Mouse (Mus musculus) heart, embryonic 14.5 days (tissue): ENCODE results near the gene Sh2d1b1. TPM values are rescaled to one million over a fixed set of nuclear protein-coding genes. Genes with fewer than 3 reads are reported as not detected.
A peak's percentile ranks its signal among the peaks of the same experiment; 100 is the strongest.

ENCODE experiments used
- ATAC-seq: fragments of 200-750 bp; cut with Nextera tagmentation; 2 replicates; pipeline ENCODE4 v1.8.0; 2017; ENCODE audit warnings: low read depth, moderate TSS enrichment; ENCODE audit not compliant: insufficient number of reproducible peaks, insufficient read depth, low FRiP score
- H3K27ac ChIP-seq, 2 experiments: fragments of 200-500 bp in 1 of 2; fragments of 300-500 bp in 1 of 2; sonication (generic) in 1 of 2; replicated peaks in 1 of 2; 2 replicates each; pipeline ENCODE4 v1.5.1; 2012 to 2014; ENCODE audit warnings: low read depth in 2 of 2, low read length in 2 of 2, control low read depth in 1 of 2, mild to moderate bottlenecking in 1 of 2, mixed read lengths in 1 of 2; ENCODE audit not compliant: control insufficient read depth in 1 of 2, insufficient read depth in 1 of 2
- H3K27me3 ChIP-seq: fragments of 300-500 bp; sonication (generic); 2 replicates; pipeline ENCODE4 v1.6.1; 2014; ENCODE audit warnings: mild to moderate bottlenecking, low read length, control low read depth; ENCODE audit not compliant: control insufficient read depth, insufficient read depth
- H3K36me3 ChIP-seq: fragments of 300-500 bp; sonication (generic); 2 replicates; pipeline ENCODE4 v1.6.1; 2014; ENCODE audit warnings: mild to moderate bottlenecking, control low read depth, low read length, mixed read lengths; ENCODE audit not compliant: control insufficient read depth, insufficient read depth
- H3K4me1 ChIP-seq, 2 experiments: fragments of 200-500 bp in 1 of 2; fragments of 300-500 bp in 1 of 2; sonication (generic) in 1 of 2; 2 replicates each; pipeline ENCODE4 v1.6.1; 2012 to 2014; ENCODE audit warnings: low read length in 2 of 2, control low read depth in 1 of 2, mixed read lengths in 1 of 2; ENCODE audit not compliant: control insufficient read depth in 2 of 2, insufficient read depth in 2 of 2
- H3K4me2 ChIP-seq: fragments of 300-500 bp; sonication (generic); 2 replicates; pipeline ENCODE4 v1.6.1; 2014; ENCODE audit warnings: mild to moderate bottlenecking, low read length
- H3K4me3 ChIP-seq, 2 experiments: fragments of 200-500 bp in 1 of 2; fragments of 300-500 bp in 1 of 2; sonication (generic) in 1 of 2; 2 replicates each; pipeline ENCODE4 v1.5.1; 2012 to 2014; ENCODE audit warnings: low read length in 2 of 2, mild to moderate bottlenecking in 2 of 2, control low read depth in 1 of 2, low read depth in 1 of 2, moderate library complexity in 1 of 2; ENCODE audit not compliant: control insufficient read depth in 1 of 2, insufficient read depth in 1 of 2
- H3K9ac ChIP-seq: fragments of 300-500 bp; sonication (generic); 2 replicates; pipeline ENCODE4 v1.6.1; 2014; ENCODE audit warnings: mild to moderate bottlenecking, low read length
- H3K9me3 ChIP-seq: fragments of 300-500 bp; sonication (generic); 2 replicates; pipeline ENCODE4 v1.6.1; 2016; ENCODE audit warnings: low read length, control low read depth; ENCODE audit not compliant: control insufficient read depth
- WGBS: fragments of 180-500 bp; shearing (Covaris S2); extraction: QIAGEN DNeasy Blood & Tissue Kit; methylation state at CpG from one replicate; pipeline ENCODE4 v1.1.7; 2014; 5-methylcytosine and 5-hydroxymethylcytosine counted together
- polyA plus RNA-seq: library from polyadenylated mRNA; unstranded; fragments of >200 nt; fragmentation: Nextera tagmentation; extraction: Ambion mirVana; gene quantifications from 2 replicates; pipeline ENCODE4 v1.2.1, GENCODE M21; 2014

Gene Sh2d1b1
- polyA plus RNA-seq, 1 experiment from 2014 or later = 0.12 TPM

DNA sequence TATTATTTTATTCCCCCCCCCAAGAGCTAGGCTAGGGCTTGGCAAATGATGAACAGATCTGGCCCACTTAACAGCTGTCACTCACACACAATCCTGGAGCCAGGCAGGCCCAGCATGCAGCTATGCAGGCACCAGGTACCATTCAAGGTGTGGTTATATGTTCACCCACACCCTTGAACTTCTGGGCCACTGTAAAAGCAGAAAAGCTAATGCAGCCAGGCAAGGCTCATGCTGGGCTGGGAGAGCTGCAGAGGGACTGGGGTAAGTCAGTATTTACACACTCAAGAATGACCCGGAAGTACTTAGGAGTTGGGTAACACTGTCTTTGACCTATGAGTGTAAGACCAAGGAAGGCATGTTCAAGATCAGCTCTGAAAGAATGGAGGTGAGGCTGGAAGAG is 47.2 kb downstream of the Sh2d1b1 start:
- no peak for ATAC-seq
- no peaks in the 10 kb centered on the region for H3K4me1 ChIP-seq
- H3K27me3 ChIP-seq = no peaks in the 10 kb centered on the region
- H3K4me2 ChIP-seq = no peak overlapping the region
- H3K36me3 ChIP-seq = peaks cover 34% of the 10 kb centered on the region
- 89% methylated on average over 1 of the region's 1 CpGs for WGBS
- no peaks in the 10 kb centered on the region for H3K9me3 ChIP-seq
- no peak overlapping the region for H3K27ac ChIP-seq
- no peak overlapping the region for H3K4me3 ChIP-seq
- H3K9ac ChIP-seq = no peak overlapping the region

DNA sequence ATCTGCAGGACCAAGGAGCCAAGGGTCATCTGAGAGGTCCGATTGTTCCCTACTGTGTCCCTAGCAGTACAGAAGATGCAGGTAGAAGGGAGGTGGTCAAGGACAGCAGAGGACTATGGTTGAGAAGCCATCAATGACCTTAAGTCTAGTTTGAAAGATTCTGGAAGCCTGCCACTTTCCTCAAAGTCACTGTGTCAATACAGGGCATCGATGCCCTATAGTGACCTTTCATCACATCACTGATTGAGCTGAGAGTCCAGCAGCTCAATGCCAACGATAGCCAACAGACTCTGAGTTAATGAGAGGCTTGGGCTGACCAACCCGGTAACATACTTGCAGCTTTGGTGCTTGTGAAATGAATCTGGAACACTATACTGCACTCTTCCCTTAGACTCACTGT is 48.2 kb downstream of the Sh2d1b1 start:
- Histone ChIP-seq H3K9me3 (no peaks in the 10 kb centered on the region), H3K27ac (no peak overlapping the region), H3K27me3 (no peaks in the 10 kb centered on the region), H3K9ac (no peak overlapping the region), H3K4me2 (no peak overlapping the region), H3K4me3 (no peak overlapping the region), H3K4me1 (no peaks in the 10 kb centered on the region), H3K36me3 (peaks cover 24% of the 10 kb centered on the region)
- ATAC-seq = no peak
- WGBS = 84% methylated on average over 4 of the region's 4 CpGs

DNA sequence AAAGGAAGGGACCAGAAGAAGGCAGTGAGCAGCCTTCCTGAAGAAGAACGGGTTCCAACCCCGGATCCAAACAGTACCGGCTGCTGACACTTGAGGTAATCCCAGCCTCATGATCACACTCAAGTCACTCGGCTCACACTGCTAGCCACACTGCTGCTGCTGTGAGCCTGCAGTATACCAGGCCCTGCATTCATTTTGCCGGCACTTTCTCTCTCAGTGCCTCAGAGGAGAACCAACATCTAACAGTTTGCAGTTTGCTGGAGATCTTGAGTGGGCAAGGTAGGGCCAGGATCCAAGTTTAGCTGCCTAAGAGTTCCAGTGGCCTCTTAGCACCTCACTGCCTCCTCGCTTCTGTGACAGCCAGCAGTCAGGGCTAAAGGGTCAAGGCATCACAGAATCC is 54.8 kb downstream of the Sh2d1b1 start:
- H3K27me3 ChIP-seq = no peaks in the 10 kb centered on the region
- WGBS = 39% methylated on average over 6 of the region's 6 CpGs
- H3K4me1 ChIP-seq = peaks cover 6 to 13% of the 10 kb centered on the region in 2 experiments
- no peak overlapping the region for H3K4me2 ChIP-seq
- no peak for ATAC-seq
- no peak overlapping the region for H3K9ac ChIP-seq
- peaks cover 12% of the 10 kb centered on the region for H3K36me3 ChIP-seq
- no peak overlapping the region for H3K4me3 ChIP-seq
- H3K9me3 ChIP-seq = no peaks in the 10 kb centered on the region
- peak overlapping the region; percentile 27 to 58; a peak in 2 of 4 replicates for H3K27ac ChIP-seq

DNA sequence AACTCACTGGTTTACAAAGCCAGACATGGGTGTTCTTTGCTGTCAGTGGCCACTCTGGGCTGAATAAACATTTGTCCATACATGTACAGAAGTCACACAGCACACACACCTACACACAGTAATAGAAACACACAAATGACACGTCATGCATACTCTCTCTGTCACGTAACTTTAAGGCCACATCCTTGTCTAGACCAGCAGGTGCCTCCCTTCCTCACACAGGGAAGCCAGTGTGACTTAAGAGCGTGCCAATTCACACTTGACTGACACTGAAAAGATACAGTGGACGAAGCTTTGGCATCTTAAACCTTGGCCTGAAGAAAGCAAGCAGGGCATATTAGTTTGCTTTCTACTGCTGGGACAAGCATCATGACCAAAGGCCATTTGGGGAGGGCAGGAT is 55.7 kb downstream of the Sh2d1b1 start:
- H3K36me3 ChIP-seq = peaks cover 15% of the 10 kb centered on the region
- no peak overlapping the region for H3K4me3 ChIP-seq
- no peak for ATAC-seq
- H3K27me3 ChIP-seq = no peaks in the 10 kb centered on the region
- no peaks in the 10 kb centered on the region for H3K9me3 ChIP-seq
- no peak overlapping the region for H3K9ac ChIP-seq
- 75% methylated on average over 4 of the region's 4 CpGs for WGBS
- H3K27ac ChIP-seq = no peak overlapping the region
- peaks cover 6 to 13% of the 10 kb centered on the region in 2 experiments for H3K4me1 ChIP-seq
- no peak overlapping the region for H3K4me2 ChIP-seq

Other genes starting within 250 kb of the Sh2d1b1 start
- gene Ddr2, start 166.6 kb upstream of the Sh2d1b1 start, polyA plus RNA-seq = 6.2 and 6.5 TPM in 2 replicates
- gene Uap1, start 102.4 kb upstream of the Sh2d1b1 start, polyA plus RNA-seq = 44.4 and 45.6 TPM in 2 replicates
- gene Uhmk1, start 61.9 kb upstream of the Sh2d1b1 start, polyA plus RNA-seq = 8.7 and 9.0 TPM in 2 replicates
- gene Sh2d1b2, start 44.6 kb upstream of the Sh2d1b1 start, polyA plus RNA-seq = not detected in 2 replicates
- gene Gm7694, start 29.0 kb downstream of the Sh2d1b1 start, polyA plus RNA-seq = 4.8 and 5.4 TPM in 2 replicates
- 1.6 and 2.1 TPM in 2 replicates for gene Spata46, start 31.5 kb downstream of the Sh2d1b1 start, polyA plus RNA-seq